Mouse (Mus musculus) lung, postnatal 4 days (tissue): ENCODE measurements around the gene Helz.
A peak's percentile ranks its signal among the peaks of the same experiment; 100 is the strongest.

Source experiments
- DNase-seq, 2 experiments: peaks; one replicate each; pipeline ENCODE4 v3.0.0; 2021

The Helz gene

GRCm38 (mm10) chr11:107676207-107676940 lies 128.6 kb downstream of the Helz start:
- DNase-seq = no peak

GRCm38 (mm10) chr11:107682694-107683355 lies 135.1 kb downstream of the Helz start:
- DNase-seq = no peak

- DNase-seq = no peak
Observed at GRCm38 (mm10) chr11:107683544-107684465, 136.1 kb downstream of the Helz start.

DNA sequence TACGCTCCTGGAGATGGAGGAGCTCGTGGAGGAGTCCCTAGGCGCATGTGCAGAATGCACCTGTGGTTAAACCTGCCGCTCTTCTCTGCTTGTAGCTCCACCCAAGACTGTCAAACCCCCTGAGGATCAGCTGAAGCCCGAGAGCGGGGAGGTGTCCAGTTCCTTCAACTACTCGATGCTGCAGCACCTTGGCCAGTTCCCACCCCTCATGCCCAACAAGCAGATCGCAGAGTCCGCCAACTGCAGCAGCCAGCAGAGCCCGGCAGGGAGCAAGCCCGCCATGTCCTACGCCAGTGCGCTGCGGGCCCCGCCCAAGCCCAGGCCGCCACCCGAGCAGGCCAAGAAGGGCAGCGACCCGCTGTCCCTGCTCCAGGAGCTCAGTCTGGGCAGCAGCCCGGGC lies 138.6 kb downstream of the Helz start:
- no peak for DNase-seq

DNA sequence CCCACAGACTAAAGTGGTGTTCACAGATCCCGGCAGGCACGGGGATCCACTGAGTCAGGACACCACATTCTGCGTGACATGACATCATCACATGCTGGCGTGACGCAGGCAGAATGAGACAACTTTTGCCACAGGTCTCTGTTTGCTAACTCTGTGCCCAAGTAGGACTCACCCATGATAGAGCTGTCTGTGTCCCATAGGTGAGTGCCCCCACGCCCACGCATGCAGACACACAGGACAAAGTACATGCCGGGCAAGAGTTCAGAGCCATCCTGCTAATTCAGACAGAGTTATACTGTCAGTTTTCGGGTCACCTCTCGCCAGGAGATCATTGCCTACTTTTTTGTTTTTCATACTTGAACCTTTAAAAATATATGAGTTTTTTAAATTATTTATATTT lies 140.8 kb downstream of the Helz start:
- DNase-seq = no peak

DNA sequence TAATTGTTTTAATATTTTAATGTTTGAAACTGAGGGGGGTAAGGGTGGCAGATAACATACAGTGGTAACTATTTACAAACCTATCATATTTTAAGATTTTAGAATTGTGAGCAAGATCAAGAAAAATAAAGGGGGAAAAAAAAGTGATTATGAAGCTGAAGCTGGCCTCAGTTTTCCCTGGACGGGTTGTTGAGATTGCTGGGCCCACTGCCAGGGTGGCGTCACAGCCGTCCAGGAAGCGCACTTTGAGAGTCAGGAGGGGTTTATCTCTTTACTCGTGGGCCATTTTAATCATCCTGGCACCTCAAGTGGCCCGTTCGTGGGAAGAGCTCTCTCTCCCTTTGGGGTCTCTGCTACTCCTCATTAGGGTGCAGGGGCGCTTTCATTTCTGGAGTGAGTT lies 143.8 kb downstream of the Helz start:
- DNase-seq = no peak

- no peak for DNase-seq
Observed at GRCm38 (mm10) chr11:107693338-107693737, 145.6 kb downstream of the Helz start.

DNA sequence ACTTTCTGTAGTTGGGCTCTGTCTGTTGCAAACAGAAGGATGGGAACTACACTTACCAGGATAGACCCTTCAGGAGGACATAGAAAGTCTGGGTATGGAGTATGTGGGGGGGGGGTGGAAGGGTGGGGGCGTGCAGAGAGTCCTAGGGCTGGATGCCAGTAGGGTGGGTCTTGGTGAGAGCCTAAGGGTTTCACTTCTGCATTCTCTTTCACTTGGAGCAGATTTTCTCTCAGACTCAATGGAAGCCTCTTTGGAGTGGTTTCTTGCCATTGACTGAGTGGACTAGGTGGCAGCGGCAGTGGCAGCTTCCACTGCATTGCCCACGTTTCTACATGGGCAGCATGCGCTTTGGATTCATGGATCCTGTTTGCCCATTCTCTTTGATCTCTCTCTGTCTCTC lies 152.2 kb downstream of the Helz start:
- no peak for DNase-seq

- DNase-seq = no peak
Observed at GRCm38 (mm10) chr11:107703272-107704134, 155.8 kb downstream of the Helz start.

DNA sequence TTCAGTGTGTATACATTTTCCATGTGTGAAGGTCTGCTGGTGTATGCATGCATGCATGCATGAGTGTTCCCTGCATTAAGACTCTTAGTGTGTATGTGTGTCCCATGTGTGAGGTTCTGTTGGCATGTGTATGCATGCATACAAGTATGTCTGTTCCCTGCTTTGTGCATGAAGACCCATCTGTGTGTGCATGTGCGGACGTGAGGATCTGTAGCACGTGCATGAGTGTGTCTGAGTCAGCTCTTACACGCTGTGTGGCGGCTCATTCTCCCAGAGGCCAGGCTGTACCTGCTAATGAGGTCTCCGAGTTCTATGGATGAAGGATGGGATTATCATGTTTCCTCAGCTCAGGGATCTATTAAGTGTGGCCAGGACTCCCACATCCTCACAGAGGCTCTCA lies 157.3 kb downstream of the Helz start:
- DNase-seq = no peak

- DNase-seq = peak; percentile 49 to 59
Observed at GRCm38 (mm10) chr11:107705476-107706074, 157.8 kb downstream of the Helz start.

DNA sequence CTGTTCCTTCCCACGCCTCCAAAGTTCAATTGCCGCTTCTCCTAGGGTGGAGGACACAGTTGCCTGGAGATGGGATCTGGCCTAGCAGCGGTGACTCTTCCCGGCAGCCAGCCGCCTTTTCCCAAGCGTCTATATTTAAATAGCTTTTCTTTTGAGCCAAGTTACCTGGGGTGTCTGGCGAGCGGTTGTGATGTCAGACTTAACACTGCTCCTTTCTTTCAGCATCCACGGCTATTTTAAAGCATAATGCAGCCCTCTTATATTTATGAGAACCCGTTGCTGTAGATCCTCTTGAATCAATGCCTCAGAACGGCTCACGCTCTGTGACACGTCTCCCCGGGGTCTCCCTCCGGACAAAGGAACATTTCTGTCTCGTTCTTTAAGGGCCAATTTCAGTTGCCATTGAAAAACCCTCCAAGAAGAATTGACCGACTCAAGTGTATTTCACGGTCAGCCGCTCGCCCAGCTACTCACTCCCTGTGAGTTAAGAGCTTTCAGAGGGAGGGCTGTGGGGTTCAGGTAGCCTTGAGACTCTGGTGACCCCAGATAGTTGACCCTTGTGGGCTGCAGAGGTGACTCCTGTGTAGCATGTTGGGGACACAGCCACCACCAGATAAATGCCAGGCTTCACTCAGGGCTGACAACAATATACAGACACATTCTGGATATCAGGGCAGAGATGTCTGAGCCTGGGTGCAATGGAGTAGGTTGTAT lies 160.3 kb downstream of the Helz start:
- DNase-seq = no peak

DNA sequence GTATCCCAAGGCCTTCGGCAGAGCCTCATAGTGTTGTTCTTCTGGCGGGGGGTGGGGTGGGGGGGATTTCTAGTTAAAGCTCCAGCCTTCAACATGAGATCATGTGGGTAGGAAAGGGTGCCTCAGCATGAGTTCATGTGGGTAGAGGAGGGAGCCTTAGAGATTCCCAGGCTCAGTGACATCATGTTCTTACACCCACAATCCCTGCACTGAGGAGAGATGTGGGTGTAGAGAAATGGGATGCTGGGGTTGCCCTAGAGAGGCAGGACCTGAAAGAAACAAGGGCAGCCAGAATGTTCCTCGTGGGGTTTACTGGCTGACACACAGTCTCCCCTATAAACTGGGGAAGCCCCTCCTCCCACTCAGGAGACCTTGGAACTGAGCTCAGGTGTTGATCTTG lies 162.6 kb downstream of the Helz start:
- no peak for DNase-seq

GRCm38 (mm10) chr11:107714368-107714767 lies 166.6 kb downstream of the Helz start:
- no peak for DNase-seq

DNA sequence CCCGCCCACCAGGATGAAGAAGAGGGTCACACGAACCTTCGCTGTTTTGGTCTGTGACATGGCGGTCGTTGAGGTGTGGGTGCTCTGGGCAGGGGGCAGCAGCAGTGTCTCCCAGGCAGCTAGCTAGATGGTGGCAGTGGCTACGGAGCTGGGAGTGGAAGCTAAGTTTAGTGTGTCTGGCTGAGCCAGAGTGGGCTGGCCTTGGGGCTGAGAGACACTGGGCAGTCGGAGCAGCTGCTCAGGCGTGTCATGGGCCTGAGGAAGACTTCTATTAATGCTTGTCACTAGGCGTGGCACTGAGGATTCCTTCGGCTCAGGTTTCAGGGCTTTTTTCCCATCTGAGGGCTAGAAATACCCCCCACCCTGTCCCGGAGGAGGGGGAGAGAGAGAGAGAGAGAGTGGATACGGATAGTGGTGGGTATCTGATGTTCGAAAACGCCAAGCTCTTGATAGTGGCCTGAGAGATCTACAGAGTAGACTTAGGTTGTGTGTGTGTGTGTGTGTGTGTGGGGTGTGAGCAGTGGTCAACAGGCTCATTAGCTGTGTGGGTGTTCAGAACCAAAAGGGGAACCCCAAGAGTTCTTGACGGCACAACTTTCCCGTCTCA lies 168.7 kb downstream of the Helz start, which contains the start of gene Cacng1:
Gene Cacng1 (minus strand): TSS at position 191 of the 607 bp plus-strand sequence.
- DNase-seq = no peak

DNA sequence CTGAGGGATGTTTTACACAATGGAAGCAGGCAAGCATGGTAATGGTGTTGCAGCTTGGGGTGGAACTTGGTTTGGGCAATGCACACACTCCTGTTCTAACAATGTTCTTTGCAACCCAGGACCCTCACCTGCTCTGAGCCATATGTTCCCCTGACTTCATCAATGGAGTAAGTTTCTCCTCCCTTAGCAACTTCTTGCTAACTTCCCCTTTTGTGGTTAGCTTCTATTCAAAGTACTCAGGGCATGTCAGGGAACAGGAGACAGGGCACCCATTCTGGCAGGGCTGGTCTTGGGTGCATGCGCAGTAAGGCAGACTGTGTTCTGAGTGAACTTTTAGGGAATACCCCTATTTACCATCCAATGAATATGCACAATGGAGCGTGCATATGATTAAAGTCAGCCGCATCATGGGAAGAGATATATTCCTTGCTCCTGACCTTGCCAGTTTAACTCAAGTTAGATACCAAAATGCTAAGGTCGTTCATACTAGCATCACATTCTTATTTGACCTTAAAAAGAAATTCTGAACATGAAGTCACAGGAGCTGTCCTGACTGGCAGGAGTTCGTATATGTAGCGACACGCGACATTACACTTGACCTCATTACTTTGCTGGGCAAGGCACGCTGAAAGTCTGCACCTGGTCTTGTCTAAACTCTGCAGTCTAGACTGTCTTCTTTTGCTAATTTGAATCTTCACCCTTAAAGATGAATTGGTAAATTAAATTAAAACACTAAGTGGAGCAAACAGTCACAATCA lies 172.7 kb downstream of the Helz start:
- DNase-seq = no peak

GRCm38 (mm10) chr11:107721057-107721456 lies 173.3 kb downstream of the Helz start:
- DNase-seq = no peak

- no peak for DNase-seq
Observed at GRCm38 (mm10) chr11:107724603-107725002, 176.9 kb downstream of the Helz start.

GRCm38 (mm10) chr11:107728073-107728863 lies 180.5 kb downstream of the Helz start:
- peak; percentile 18 to 59 for DNase-seq
